Mouse (Mus musculus) thymus, adult 18-20 months (tissue): Measurements from ENCODE around the gene Fam240b.

ENCODE experiments used
- DNase-seq, 2 experiments: peaks; one replicate each; pipeline ENCODE4 v3.0.0; 2022; ENCODE audit warnings: mixed read lengths in 2 of 2

The Fam240b gene

GRCm38 (mm10) chr13:64439471-64439870 is 58.1 kb downstream of the Fam240b start:
- DNase-seq: no peak

GRCm38 (mm10) chr13:64438863-64439452 is 58.6 kb downstream of the Fam240b start:
- peak; percentile 36 to 55 for DNase-seq

- no peak for DNase-seq
Measured at GRCm38 (mm10) chr13:64437801-64438200, 59.8 kb downstream of the Fam240b start.

- DNase-seq: peak; percentile 89 to 95
Measured at GRCm38 (mm10) chr13:64432017-64432995, 65.3 kb downstream of the Fam240b start, which contains the start of gene Cdk20. TSS of gene Cdk20 (plus strand) at chr13:64432314.
